Mouse (Mus musculus): ENCODE data around the gene Lama5.

- peak; percentile 98 for TF ChIP-seq CTCF (conservative IDR thresholded peaks at IDR 0.05; ENCODE audit: insufficient read depth, insufficient read length, low read depth, low read length)
- no peak for TF ChIP-seq POLR2A (IDR thresholded peaks at IDR 0.05; ENCODE audit: low read depth, low read length)
These were observed 25.4 kb upstream of the Lama5 start for GRCm38 (mm10) chr2:180250930-180251611.
